Mouse (Mus musculus): ENCODE data around the gene Cald1.

- TF ChIP-seq POLR2A (IDR thresholded peaks at IDR 0.05; ENCODE audit: borderline replicate concordance, insufficient read depth, low read length) (no peak), CTCF (IDR thresholded peaks at IDR 0.05; ENCODE audit: borderline replicate concordance, insufficient read depth, low read depth, low read length) (no peak)
Measured at GRCm38 (mm10) chr6:34664291-34664690, 66.0 kb downstream of the Cald1 start.

Measured in cerebellum, adult 2 months (tissue).